Mouse (Mus musculus) myocyte (in vitro differentiated cells): ENCODE results near the gene E2f6. TPM values are rescaled to one million over a fixed set of nuclear protein-coding genes. Genes with fewer than 3 reads are reported as not detected.

Source experiments
- H3K27me3 ChIP-seq: one replicate; pipeline ENCODE4 v1.6.1; 2011; ENCODE audit not compliant: control insufficient read depth, insufficient read depth, insufficient read length
- H3K36me3 ChIP-seq: one replicate; pipeline ENCODE4 v1.6.1; 2011; ENCODE audit not compliant: control insufficient read depth, insufficient read depth
- H3K4me2 ChIP-seq: one replicate; pipeline ENCODE4 v1.6.1; 2011; ENCODE audit warnings: low read depth, control low read depth
- H3K4me3 ChIP-seq: one replicate; pipeline ENCODE4 v1.5.1; 2011; ENCODE audit warnings: mild to moderate bottlenecking, control low read depth, moderate library complexity
- H3K79me2 ChIP-seq: one replicate; pipeline ENCODE4 v1.6.1; 2011; ENCODE audit not compliant: control insufficient read depth, insufficient read depth
- H3ac ChIP-seq: one replicate; pipeline ENCODE4 v1.6.1; 2011; ENCODE audit not compliant: control insufficient read depth, insufficient read length
- CEBPB ChIP-seq: IDR thresholded peaks from 2 replicates; pipeline ENCODE4 v1.6.1; 2011; ENCODE audit warnings: mild to moderate bottlenecking, moderate library complexity; ENCODE audit not compliant: poor library complexity, insufficient read depth, severe bottlenecking
- E2F4 ChIP-seq: IDR thresholded peaks from one replicate; pipeline ENCODE4 v1.6.1; 2011; ENCODE audit warnings: mild to moderate bottlenecking, control low read depth, moderate library complexity; ENCODE audit not compliant: insufficient read depth
- MAX ChIP-seq: IDR thresholded peaks from one replicate; pipeline ENCODE4 v1.6.1; 2011; ENCODE audit warnings: low read depth, mild to moderate bottlenecking, control low read depth
- MYOD1 ChIP-seq, 3 experiments: IDR thresholded peaks; one replicate each; pipeline ENCODE4 v1.6.1; 2011; ENCODE audit warnings: control low read depth in 2 of 3, low read depth in 2 of 3, mild to moderate bottlenecking in 2 of 3, moderate library complexity in 1 of 3; ENCODE audit not compliant: insufficient read length in 2 of 3, control insufficient read depth in 1 of 3
- MYOG ChIP-seq, 3 experiments: IDR thresholded peaks; one replicate each; pipeline ENCODE4 v1.6.1; 2011; ENCODE audit warnings: control low read depth in 2 of 3, low read depth in 2 of 3, mild to moderate bottlenecking in 2 of 3; ENCODE audit not compliant: insufficient read length in 2 of 3, control insufficient read depth in 1 of 3, insufficient read depth in 1 of 3
- POLR2A ChIP-seq: IDR thresholded peaks from one replicate; pipeline ENCODE4 v1.6.1; 2011; ENCODE audit warnings: low read depth, mild to moderate bottlenecking, control low read depth, moderate library complexity; ENCODE audit not compliant: insufficient read length
- POLR2AphosphoS2 ChIP-seq: IDR thresholded peaks from one replicate; pipeline ENCODE4 v1.6.1; 2011; ENCODE audit warnings: low read depth, control low read depth; ENCODE audit not compliant: insufficient read length
- REST ChIP-seq: IDR thresholded peaks from one replicate; pipeline ENCODE4 v1.6.1; 2011; ENCODE audit warnings: mild to moderate bottlenecking, control low read depth, moderate library complexity; ENCODE audit not compliant: insufficient read depth, insufficient read length
- SRF ChIP-seq: IDR thresholded peaks from one replicate; pipeline ENCODE4 v1.6.1; 2011; ENCODE audit warnings: low read depth; ENCODE audit not compliant: control insufficient read depth, insufficient read length
- TCF12 ChIP-seq: IDR thresholded peaks from one replicate; pipeline ENCODE4 v1.6.1; 2011; ENCODE audit warnings: mild to moderate bottlenecking, control low read depth; ENCODE audit not compliant: poor library complexity, insufficient read depth, severe bottlenecking
- TCF3 ChIP-seq: IDR thresholded peaks from one replicate; pipeline ENCODE4 v1.6.1; 2011; ENCODE audit warnings: low read depth, control low read depth; ENCODE audit not compliant: insufficient read length
- USF1 ChIP-seq: IDR thresholded peaks from one replicate; pipeline ENCODE4 v1.6.1; 2011; ENCODE audit warnings: low read depth, mild to moderate bottlenecking, control low read depth, moderate library complexity
- polyA plus RNA-seq: library from polyadenylated mRNA; unstranded; fragments of >200 nt; fragmentation: generic; extraction: Trizol; gene quantifications from one replicate; pipeline ENCODE4 v1.2.1, GENCODE M21; 2012; ENCODE audit warnings: missing spikeins

The E2f6 gene
- polyA plus RNA-seq, 1 experiment = 16.2 TPM

DNA sequence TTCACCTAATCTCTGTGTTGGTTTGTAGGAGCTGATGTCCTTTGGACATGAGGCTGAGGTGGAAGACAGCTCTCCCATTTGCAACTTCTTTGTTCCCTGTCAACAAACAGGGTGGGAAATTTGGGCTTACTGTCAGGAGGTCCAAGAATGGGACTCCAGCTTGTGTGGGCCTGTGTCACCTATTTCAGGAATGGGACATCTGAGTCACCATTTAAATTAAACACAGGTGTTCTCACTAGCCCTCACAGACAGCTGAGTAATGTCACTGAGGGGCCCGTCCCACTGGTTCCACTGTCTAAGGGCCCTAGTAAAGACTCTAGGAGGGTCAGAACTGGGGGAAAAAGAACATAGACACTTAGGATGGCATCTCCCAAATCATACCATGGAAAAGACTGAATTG lies 61.2 kb downstream of the E2f6 start:
- Histone ChIP-seq H3K79me2 (no peaks in the 10 kb centered on the region), H3ac (no peak overlapping the region)
- TF ChIP-seq REST = no peak
- no peak for TF ChIP-seq E2F4
- no peak for TF ChIP-seq USF1
- no peak for TF ChIP-seq SRF
- no peak for TF ChIP-seq POLR2AphosphoS2
- no peak for TF ChIP-seq POLR2A
- TF ChIP-seq TCF3 = no peak
- no peak for TF ChIP-seq MAX
- TF ChIP-seq TCF12 = no peak
- no peak for TF ChIP-seq MYOD1 (IDR thresholded peaks at IDR 0.05; ENCODE audit: control insufficient read depth in 1 of 3, insufficient read length in 2 of 3, low read depth in 2 of 3)
- no peak for TF ChIP-seq CEBPB
- TF ChIP-seq MYOG (IDR thresholded peaks at IDR 0.05; ENCODE audit: control insufficient read depth in 1 of 3, insufficient read depth in 1 of 3, insufficient read length in 2 of 3, low read depth in 2 of 3) = no peak

DNA sequence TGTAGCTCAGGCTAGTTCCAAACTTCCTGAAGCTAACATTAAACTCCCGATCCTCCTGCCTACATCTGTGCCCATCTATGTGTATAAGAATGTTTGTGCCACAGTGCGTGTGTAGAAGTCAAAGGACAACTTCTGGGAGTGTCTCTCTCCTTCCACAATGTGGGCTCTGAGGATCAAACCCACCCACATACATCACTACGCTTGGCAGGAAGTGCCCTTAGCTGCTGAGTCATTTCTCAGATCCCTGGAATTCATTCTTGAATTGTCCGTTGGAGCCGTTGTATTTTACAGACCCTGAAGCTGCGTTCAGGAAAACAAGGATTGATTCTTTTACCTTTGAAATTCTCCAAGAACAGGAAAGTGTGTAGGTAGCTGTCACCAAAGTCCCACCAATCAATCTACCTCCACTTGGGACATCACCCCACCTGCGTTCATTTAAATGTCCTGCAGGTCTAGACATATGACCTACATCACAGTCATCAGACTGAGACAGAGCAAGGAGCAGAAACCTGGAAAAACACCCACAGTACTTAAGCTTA lies 62.2 kb downstream of the E2f6 start:
- Histone ChIP-seq H3ac (no peak overlapping the region), H3K36me3 (no peaks in the 10 kb centered on the region), H3K4me3 (no peak overlapping the region), H3K79me2 (no peaks in the 10 kb centered on the region), H3K4me2 (peak overlapping the region; percentile 58), H3K27me3 (no peaks in the 10 kb centered on the region)
- TF ChIP-seq MYOD1 (IDR thresholded peaks at IDR 0.05; ENCODE audit: control insufficient read depth in 1 of 3, insufficient read length in 2 of 3, low read depth in 2 of 3) = no peak
- TF ChIP-seq E2F4 = no peak
- no peak for TF ChIP-seq REST
- no peak for TF ChIP-seq USF1
- no peak for TF ChIP-seq CEBPB
- no peak for TF ChIP-seq TCF12
- no peak for TF ChIP-seq SRF
- TF ChIP-seq POLR2AphosphoS2 = no peak
- no peak for TF ChIP-seq TCF3
- TF ChIP-seq MYOG (IDR thresholded peaks at IDR 0.05; ENCODE audit: control insufficient read depth in 1 of 3, insufficient read depth in 1 of 3, insufficient read length in 2 of 3, low read depth in 2 of 3) = no peak
- no peak for TF ChIP-seq POLR2A
- no peak for TF ChIP-seq MAX

More for the DNA sequence above, 61.2 kb downstream of the E2f6 start:
- Histone ChIP-seq H3K4me3 (no peak overlapping the region), H3K36me3 (no peaks in the 10 kb centered on the region), H3K4me2 (no peak overlapping the region), H3K27me3 (no peaks in the 10 kb centered on the region)

DNA sequence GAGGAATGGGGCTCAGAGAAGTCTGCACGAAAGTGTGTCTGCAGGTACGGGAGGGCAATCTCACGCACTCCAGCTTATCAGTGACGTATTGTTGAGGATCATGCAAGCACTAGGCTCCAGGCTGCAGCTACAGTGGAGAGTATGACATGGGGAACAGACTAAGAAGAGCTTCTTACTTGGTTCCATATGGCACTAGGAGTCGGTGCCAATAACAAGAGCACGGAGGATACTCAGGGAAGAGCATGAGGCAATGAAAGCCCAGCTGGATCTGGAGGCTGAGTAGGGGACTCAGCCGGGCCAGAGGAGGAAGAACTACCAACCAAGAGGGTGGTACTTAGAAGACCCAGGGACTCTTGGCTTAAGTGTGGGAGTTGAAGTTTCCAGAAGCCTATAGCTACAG lies 62.8 kb downstream of the E2f6 start:
- no peak overlapping the region for H3ac ChIP-seq
- TF ChIP-seq TCF12 (no peak), MYOG (IDR thresholded peaks at IDR 0.05; ENCODE audit: control insufficient read depth in 1 of 3, insufficient read depth in 1 of 3, insufficient read length in 2 of 3, low read depth in 2 of 3) (no peak), POLR2A (no peak), REST (no peak), TCF3 (no peak)
- H3K36me3 ChIP-seq = no peaks in the 10 kb centered on the region
- no peaks in the 10 kb centered on the region for H3K79me2 ChIP-seq
- H3K27me3 ChIP-seq = no peaks in the 10 kb centered on the region
- no peak overlapping the region for H3K4me3 ChIP-seq
- H3K4me2 ChIP-seq = peak overlapping the region; percentile 58

DNA sequence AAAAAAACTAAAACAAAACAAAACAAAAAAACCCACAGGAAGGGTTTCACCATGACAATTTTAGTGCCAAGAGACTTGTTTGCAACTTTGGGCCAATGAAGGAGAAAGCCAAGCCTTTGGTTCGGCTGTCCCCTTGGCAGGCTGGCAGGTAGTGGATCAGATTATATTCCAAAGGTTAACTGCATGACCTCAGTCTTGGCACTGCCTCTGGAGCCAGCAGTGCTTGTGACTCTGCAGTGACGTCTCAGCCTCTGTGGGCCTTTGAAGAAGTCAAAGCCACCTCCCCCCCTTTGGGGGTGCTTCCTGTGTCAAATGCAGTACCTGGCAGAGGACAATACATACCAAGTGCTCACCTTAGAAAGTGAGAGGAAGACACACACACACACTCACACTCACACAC lies 63.3 kb downstream of the E2f6 start:
- Histone ChIP-seq H3K36me3 (no peaks in the 10 kb centered on the region), H3K79me2 (no peaks in the 10 kb centered on the region), H3K4me3 (no peak overlapping the region), H3K4me2 (peak overlapping the region; percentile 58), H3ac (no peak overlapping the region), H3K27me3 (no peaks in the 10 kb centered on the region)
- TF ChIP-seq POLR2A (no peak), E2F4 (no peak), MYOD1 (IDR thresholded peaks at IDR 0.05; ENCODE audit: control insufficient read depth in 1 of 3, insufficient read length in 2 of 3, low read depth in 2 of 3) (no peak), POLR2AphosphoS2 (no peak), SRF (no peak), REST (no peak), USF1 (no peak)

DNA sequence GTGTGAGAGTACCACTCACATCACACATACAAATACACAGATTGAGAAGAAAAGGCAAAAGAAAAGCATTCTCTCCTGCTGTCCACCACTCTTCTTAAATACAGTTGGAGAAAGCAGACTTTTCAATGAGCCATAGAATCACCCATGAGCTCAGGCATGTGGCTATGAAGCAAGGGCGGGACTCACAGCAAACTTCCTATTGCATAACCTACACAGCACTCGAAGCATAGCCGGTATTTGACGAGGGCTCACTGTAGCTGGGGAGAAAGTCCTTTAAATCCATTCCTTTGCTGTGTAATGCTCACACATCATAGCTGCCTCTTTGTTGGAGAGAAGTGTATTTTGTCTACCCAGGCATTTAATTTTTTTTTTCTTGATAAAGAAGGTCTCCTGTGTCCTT lies 64.5 kb downstream of the E2f6 start:
- TF ChIP-seq POLR2A = no peak
- no peak for TF ChIP-seq SRF
- no peak for TF ChIP-seq MYOD1 (IDR thresholded peaks at IDR 0.05; ENCODE audit: control insufficient read depth in 1 of 3, insufficient read length in 2 of 3, low read depth in 2 of 3)
- TF ChIP-seq MYOG (IDR thresholded peaks at IDR 0.05; ENCODE audit: control insufficient read depth in 1 of 3, insufficient read depth in 1 of 3, insufficient read length in 2 of 3, low read depth in 2 of 3) = no peak
- Histone ChIP-seq H3K36me3 (no peaks in the 10 kb centered on the region), H3K27me3 (no peaks in the 10 kb centered on the region), H3ac (no peak overlapping the region), H3K79me2 (no peaks in the 10 kb centered on the region), H3K4me2 (no peak overlapping the region), H3K4me3 (no peak overlapping the region)
